Mouse (Mus musculus): ENCODE measurements around the gene Zcchc10.
"Not testable (repeated sequence)": the region's sequence is repeated elsewhere in the genome, so short reads cannot be mapped to it uniquely, and the experiment has no call there.

Zcchc10 gene

DNA sequence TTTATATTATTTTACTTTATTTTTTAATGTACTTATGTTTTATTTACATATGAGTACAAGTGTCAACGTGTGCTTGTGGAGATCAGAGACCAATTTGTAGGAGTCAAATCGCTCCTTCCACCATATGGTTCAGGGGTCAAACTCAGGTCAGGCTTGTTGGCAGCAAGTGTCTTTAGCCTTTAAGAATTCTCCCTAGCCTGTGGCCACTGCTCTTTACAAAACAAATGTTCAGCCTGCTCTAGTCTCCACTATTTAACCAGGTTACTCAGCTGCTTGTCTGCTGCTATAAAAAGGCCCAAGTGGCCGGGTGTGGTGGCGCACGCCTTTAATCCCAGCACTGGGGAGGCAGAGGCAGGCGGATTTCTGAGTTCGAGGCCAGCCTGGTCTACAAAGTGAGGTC, 6.4 kb upstream of the Zcchc10 start:
- no peak for DNase-seq (ENCODE audit: low read depth)

DNA sequence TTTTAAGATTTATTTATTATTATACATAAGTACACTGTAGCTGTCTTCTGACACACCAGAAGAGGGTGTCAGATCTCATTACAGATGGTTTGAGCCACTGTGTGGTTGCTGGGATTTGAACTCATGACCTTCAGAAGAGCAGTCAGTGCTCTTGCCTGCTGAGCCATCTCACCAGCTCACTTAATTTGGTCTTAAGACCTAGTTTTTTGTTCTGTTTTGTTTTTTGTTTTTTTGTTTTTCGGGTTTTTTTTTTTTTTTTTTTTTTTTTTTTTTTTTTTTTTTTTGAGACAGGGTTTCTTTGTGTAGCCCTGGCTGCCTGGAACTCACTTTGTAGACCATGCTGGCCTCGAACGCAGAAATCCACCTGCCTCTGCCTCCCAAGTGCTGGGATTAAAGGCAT, 5.9 kb upstream of the Zcchc10 start:
- not testable (repeated sequence) for DNase-seq (ENCODE audit: low read depth)

DNA sequence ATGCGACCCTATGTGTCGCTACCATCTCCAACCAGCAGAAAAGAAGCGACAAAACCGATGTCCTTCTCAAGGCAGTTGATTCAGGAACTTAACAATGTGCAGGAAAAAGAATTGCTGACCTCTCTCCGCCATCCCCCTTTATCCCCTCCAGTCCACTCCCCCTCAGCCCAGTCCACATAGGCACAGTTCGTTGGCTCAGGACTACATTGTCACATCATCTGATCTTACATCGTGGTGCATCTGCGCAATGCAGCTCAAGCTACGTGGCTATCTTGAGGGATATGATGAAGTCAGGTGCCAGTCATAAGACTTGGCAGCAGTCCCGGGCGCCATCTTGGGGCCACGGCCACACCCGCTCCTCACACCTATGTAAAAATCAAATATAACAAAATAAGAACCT, 4.6 kb upstream of the Zcchc10 start:
- not testable (repeated sequence) for DNase-seq (ENCODE audit: low read depth)

DNA sequence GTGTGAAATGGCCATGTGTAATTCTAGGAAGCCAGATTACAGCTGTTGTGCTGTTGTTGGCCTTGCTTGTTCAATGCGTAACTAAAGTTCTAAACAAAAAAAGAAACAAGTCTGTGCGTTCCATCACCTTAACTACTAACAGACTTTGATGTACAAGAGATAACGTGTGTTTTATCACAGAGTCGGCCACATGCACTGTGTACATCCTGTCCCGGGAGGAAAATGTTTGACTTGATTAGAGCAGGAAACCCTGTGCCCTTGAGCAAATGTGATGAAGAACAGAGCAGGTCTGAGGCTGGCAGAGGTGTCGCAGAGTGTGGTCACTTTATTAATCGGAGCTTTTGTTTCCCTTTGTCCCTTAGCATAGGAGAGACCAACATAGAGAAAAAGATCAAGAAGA, 5.8 kb downstream of the Zcchc10 start:
- peak; percentile 72 for DNase-seq (ENCODE audit: low read depth)

DNA sequence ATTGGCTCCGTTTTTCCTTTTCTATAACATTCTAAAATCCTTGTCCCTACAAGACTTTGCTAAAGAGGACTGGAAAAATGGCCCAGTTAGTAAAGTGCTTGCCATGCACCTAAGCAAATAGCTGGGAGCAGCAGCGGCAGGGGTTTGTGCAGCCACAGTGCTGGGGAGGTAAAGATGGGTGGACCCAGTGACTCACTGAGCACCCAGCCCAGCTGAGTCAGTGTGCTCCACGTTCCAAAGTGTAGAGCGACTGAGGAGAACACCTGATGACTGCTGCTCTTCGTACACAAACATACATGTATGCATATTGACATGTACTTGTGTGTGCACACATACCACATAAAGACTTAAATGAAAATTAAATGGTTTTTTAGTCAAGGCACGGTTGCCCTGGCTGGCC, 6.6 kb downstream of the Zcchc10 start:
- no peak for DNase-seq (ENCODE audit: low read depth)

DNA sequence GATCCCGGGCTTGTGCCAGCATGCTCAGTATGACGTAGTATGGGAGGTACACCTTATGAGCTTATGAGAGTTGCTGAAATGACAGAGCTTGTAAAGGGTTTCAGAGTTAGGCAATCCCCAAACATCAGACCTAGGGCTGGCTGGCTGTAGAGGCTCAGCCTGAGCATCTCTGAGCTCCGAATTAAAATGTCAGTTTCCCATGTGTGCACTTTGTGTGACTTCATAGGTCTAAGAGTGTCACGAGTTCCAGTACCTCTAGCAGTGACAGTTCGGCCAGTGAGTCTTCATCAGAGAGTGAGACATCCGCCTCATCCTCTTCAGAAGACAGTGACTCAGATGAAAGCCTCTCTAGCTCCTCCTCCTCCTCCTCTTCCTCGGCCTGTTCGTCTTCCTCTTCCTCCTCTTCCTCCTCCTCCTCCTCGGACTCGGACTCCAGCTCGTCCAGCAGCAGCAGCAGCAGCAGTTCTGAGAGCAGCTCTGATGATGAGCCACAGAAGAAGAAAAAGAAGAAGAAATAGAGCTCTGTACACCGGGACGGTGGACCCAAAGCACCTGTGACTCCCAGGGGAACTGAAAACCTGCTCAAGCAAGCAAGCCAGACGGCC, 7.7 kb downstream of the Zcchc10 start:
- DNase-seq (ENCODE audit: low read depth): no peak

DNA sequence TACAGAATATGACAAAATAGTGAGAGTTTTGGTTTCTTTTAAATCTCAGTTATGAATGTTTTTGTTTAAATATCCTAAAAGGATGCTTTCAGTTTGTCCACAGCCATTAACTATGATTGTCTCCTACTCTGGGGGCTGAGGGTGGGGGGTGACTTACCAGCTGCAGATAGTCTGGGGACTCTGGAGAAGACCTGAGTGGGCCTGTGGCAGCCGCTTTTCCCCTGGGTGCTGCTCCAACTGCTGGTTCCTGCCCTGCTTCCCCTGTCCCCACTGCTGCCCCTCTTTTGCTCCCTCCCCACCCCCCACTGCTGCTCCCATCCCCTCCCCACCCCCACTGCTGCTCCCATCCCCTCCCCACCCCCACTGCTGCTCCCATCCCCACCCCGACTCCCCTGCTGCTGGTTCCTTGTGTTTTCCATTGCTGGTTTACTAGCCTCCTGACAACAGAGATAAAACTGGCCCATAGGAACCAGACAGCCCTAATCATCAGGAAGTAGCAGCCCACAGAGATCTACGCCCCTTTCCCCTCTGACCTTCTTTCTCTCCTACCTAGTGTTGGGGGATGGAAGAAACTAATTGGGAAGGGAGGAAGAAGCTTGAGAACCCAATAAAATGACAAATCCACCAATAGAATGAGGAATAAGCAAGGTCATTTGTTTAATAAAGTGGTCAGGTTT, 11.2 kb downstream of the Zcchc10 start:
- DNase-seq (ENCODE audit: low read depth): peak; percentile 89

DNA sequence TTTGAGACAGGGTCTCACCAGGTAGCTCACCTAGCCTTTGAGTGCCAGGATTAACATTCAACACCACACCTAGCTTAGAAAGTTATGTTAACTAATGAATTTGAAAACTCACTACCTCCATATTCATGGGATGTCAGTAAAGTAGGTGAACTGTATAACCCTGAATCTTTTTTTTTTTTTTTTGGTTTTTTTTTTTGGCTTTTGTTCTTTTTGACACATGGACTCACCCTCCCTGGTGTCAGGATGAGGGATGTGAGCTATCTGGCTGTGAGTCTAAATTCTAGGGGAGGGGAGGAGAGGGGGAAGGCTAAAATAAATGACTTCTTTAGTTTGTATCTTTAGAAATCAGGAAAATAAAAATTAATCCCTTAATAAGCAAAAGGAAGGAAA, 11.7 kb downstream of the Zcchc10 start:
- no peak for DNase-seq (ENCODE audit: low read depth)

DNA sequence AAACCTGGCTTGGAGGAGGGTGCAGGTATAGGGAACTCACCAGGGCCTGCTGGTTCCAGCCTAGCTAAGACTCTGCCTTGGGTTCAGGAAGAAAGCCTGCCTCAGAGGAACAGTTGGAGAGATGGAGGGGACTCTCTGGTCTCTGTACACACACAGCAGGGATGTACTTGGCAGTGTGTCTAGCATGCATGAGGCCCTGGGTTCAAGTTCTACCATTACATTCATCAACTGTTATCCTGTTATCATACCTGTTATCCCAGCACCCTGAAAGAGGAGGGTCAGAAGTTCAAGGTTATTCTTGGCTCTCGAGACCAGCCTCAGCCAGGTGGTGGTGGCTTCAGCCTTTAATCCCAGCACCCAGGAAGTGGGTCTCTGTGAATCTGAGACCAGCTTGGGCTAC, 12.4 kb downstream of the Zcchc10 start:
- no peak for DNase-seq (ENCODE audit: low read depth)

DNA sequence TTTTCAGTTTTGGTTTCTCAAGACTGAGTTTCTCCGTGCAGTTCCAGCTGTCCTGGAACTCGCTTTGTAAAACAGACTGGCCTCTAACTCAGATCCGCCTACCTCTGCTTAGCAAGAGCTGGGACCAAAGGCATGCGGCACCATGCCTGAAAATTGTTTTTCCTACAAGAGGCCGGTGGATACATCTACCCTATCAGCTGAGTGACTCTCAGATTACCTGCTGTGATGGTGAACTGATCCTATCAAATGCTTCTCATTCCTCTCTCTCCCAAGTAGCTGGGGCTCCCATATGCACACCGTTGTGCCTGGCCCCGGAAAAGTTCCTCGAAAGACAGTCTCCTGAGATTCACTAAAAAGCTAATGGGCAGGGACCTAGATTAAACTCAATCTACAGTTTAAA, 13.2 kb downstream of the Zcchc10 start:
- no peak for DNase-seq (ENCODE audit: low read depth)

DNA sequence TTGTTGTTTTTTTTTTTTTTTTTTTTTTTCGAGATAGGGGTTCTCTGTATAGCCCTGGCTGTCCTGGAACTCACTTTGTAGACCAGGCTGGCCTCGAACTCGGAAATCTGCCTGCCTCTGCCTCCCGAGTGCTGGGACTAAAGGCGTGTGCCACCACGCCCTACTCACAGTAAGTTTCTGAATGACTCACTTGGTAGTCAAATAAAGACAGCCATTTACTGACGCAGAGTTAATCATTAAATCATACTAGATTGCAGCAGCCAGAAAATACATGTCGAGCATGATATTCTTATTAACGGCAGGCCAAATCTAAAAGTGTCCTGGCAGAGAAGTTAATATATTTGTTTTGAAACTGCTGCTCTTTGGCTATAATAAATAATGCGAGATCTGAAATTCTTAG, 16.5 kb downstream of the Zcchc10 start:
- DNase-seq (ENCODE audit: low read depth): not testable (repeated sequence)

DNA sequence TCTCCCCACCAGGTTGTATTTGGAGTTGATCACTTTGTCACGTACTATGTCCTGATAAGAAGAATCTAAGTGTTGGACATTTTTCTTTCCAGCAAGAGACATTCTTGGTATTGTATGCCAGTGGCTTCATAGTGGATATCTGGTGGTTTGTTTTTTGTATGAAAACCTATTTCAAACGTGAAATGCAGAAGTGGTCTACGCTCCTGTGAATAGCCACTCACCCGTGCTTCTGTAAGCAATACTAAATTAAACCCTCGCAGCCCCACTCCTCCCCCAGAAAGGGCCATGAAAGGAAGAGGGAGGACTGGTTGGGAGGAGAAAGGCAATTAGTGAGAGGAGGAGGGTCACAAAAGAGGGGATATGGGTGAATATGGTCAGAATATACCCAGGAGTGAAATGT, 18.2 kb downstream of the Zcchc10 start:
- peak; percentile 48 for DNase-seq (ENCODE audit: low read depth)

DNA sequence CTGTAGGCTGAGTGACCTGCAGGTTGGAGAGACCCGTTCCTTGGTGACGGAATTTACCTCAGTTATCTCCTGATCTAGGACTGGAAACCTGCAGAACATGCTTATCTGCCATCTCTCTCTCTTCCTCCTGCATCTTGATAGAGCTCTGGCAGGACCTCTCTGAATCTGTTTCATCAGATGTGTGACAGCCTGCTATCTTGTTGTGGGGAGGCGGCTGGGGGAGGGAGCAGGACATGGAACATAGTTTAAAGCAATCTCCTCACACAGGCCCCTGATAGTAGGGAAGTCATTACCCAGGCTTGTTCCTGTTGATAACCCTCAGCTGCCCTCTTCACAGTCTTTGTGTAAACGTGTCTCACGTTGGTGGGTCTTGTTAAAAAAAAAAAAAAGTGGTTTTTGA, 20.8 kb downstream of the Zcchc10 start:
- DNase-seq (ENCODE audit: low read depth): peak; percentile 94

DNA sequence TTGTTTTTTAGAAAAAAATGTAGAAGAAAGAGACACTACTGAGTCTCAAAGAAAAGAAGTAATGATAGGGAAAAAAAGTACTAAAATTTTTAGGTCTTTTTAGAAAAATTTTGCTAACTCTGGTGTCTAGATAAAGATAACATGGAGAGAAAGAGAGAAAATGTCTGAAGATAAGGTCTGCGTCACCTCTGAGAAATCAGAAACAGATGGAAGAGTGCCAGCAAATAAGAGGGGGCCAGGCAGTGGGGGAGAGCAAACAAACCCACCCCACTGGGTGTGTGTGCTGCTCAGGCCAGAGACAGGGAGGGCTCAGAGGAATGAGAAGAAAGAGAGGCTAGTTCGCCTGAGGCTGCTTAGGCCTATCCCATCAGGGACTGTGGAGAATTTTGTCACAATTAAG, 21.3 kb downstream of the Zcchc10 start:
- peak; percentile 77 for DNase-seq (ENCODE audit: low read depth)

DNA sequence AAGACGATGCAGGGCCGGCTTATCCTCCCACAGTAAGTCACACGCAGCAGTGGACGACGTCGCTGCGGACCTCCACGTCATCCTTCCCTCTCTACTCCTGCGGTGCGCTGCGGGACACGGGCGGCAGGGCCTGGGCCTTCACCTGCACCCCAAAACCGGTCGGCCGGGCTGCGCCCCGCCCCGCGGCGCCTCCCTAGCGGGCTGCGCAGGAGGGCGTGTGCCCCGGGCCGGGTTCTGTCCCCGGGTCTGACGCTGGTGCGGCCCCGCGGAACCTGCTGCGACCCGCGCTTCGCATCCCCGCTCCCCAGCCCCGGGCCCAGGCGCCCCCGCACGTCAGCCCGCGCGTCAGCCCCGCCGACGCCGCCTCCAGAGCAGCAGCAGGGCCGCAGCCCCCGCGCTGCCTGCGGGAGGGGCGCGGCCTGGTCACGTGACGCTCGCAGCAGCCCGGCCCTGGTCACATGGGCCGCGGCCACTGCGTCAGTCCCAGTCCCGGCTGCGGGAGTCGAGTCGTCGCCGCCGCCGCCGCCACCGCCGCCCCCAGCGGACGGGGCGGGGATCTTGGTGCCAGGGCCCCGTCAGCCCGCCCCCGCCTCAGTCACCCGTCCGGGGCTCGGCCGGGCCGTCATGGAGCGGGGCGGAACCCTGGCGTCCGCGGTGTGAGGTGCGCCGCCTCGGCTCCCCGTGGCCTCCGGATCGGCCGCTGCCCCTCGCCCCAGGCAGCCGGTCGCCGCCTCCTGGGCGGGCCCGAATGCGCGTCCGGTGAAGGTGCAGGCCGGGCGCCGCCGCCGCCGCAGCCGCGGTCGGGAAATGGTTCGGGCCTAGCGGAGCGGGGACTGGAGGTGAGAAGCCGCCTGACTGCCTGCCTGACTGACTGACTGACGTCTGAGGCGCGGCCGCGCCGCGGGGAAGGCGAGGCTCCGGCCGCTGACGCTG, 26.1 kb downstream of the Zcchc10 start, which contains the start of gene Aff4:
Aff4 (plus strand) TSS at position 543 of the 933 bp plus-strand sequence.
- DNase-seq (ENCODE audit: low read depth): peak; percentile 86

DNA sequence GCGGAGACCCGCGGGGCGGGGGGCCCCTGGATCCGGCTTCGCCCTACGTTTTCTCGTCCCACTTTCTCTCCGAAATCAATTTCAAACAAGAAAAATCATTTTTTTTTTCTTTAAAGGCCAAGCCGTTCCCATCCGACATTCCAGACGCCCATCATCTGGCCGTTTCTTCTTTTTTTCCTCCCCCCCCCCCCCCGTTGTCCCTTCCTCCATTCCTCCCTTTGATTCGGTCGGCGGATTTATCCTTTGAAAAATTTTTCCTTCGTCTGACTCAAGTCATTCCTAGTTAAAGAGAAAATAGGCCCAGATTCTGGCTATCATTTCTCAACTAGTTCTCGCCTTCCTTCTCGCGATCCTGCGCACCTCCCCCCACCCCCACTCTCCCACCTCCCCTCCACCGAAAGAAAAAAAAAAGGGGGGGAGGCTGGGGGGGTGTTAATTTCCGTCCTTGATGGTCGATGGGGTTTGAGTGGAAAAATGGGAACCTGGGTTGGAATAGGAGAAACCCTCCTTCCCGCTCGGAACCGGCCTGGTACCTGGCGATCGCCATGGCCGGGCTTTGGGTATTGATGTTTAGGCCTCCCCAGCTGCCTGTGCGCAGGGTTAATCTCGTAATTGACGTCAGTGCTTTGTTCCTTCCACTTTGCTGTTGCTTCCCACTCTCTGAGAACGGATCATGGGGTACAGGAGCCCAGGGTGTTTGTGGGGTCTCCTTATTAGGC, 26.9 kb downstream of the Zcchc10 start:
- DNase-seq (ENCODE audit: low read depth): peak; percentile 80

DNA sequence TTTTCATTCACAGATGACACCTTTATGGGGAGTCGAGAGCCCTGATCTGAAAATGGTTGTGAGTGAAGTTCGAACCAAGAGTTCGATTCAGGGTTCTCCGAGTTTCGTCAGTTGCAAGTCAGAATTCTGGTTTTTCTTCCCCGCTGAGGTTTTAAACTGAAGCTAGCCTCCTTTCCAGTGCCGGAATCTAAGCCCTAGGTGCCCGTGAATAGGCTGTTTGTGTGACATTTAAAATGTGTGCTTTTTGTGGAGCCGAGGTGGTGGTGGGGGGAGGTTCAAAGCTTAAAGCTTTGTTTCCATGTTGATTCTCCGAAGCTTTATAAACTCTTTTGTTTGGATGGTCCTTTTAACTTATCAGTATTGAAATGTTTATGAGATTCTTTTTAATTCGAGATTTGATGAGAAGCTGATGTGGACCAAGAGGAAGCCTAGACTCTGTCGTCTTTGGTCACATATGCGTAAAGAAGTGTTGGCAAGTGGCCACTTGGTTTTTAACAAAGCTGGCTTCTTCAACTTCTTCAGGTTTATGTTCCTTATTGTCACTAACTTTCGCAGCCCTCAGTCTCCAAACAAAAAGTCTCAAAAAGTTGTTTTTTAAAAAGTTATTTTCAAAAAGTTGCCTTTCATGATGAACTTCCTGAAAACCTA, 27.6 kb downstream of the Zcchc10 start:
- DNase-seq (ENCODE audit: low read depth): peak; percentile 39

DNA sequence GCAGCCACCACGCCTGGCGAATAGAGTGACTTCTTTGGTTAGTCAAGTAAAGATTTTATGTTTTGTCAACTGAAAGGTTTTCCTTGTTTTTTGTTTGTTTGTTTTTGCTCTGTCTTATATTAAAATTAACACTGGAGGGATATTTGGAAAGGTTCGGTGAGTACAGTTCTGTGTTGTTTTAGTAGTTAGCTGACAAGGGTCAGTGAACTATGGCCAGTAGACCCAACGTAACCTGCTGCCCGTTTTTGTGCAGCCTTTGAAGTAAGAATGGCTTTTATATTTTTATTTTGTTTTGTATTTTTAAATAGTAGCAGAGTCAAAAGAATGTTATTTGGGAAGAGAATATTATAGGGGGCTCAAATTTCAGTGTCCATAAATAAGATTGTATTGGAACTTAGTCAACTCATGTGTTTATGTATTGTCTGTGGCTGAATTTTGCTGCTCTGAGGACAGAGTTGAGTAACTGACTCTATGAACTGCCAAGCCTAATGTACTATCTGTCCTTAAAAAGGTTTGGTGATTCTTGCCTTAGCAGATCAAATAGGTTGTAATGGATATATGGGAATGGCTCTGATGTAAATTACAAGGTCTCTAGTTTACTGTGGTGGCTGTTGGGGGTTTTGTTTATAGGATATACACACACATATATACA, 34.2 kb downstream of the Zcchc10 start:
- no peak for DNase-seq (ENCODE audit: low read depth)

DNA sequence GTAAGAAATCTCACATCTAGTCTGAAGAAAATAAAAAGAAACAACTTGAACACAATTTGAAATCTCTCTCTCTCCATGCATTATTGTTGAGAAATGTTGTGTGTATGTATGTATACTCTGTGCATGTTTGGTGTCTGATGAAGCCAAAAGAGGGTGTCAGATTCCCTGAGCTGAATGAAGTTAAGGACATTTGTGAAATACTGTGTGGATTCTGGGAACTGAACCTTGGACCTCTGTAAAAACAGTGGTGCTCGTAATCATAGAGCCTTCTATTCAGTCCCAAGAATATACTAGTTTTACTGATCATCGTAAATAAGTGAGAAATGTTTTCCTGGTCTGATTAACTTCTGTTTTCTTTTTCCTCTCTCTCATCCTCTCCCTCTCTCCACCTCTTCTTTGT, 42.6 kb downstream of the Zcchc10 start:
- no peak for DNase-seq (ENCODE audit: low read depth)

DNA sequence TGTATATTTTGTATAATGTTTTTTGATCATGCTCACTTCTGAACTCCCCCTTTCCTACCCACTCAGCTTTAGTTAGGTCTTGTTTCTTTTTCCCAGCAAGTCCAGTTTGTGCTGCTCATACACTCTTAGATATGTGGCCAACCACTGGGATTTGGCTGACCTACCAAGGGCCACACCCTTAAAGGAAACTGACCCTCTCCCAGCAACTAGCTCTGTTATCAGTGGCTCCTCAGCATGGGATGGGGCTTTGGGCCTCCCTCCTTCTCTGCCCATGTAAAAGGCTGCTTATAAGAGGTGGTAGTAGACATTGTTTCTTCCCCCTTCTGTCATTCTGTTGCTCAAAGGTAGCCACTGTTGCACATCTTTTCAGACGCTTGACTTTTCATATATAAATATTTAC, 54.4 kb downstream of the Zcchc10 start:
- DNase-seq (ENCODE audit: low read depth): no peak
